Mouse (Mus musculus): ENCODE data around the gene Kiss1r.

Kiss1r gene

GRCm38 (mm10) chr10:79886611-79887010 is 30.2 kb upstream of the Kiss1r start:
- ChIA-PET CTCF (interaction anchor here in 1 of 4 experiments (0.6 kb wide), 1 partner anchor 106 kb away, joined by 3 read pairs; no protein-coding TSS in a partner anchor), POLR2A (interaction anchor here in 2 of 4 experiments (0.7 kb wide), 2 partner anchors 21 to 27 kb away, joined by 4 to 5 read pairs; no protein-coding TSS in a partner anchor)

DNA sequence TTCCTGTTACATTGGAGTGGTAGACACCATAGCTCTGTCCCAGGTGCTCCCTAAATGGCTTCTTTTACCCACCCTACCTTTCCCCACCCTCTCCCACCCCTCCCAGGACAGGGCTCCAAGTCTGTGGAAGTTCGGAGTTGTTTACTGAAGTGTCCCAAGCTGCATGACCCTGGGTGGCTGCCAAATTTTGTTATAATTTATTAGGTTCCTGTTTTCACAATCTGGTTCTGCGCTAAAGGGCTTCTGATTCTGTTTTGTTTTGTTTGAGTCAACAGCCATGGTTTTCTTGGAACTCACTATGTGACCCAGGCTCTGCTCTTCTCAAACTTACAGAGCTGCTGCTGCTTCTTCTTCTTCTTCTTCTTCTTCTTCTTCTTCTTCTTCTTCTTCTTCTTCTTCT is 27.4 kb upstream of the Kiss1r start:
- CTCF ChIA-PET, result interaction anchor here in 2 of 4 experiments (1.0 to 1.6 kb wide), 3 partner anchors 55 to 77 kb away, joined by 3 to 5 read pairs (median 3); no protein-coding TSS in a partner anchor
- POLR2A ChIA-PET, result interaction anchor here in 2 of 4 experiments (0.7 to 1.0 kb wide), 4 partner anchors 15 to 27 kb away, joined by 3 to 4 read pairs (median 3); partner anchors contain the start of genes Plppr3 (in 1 of the 2) and Prtn3 (in 1 of the 2)

GRCm38 (mm10) chr10:79890670-79891069 is 26.1 kb upstream of the Kiss1r start, which contains the start of gene Cfd:
TSS of gene Cfd (plus strand) at chr10:79890853.
- ChIA-PET CTCF (interaction anchor here in 2 of 4 experiments (0.7 to 1.0 kb wide), 2 partner anchors 78 to 184 kb away, joined by 3 read pairs; no protein-coding TSS in a partner anchor), POLR2A (interaction anchor here in 2 of 4 experiments (1.6 to 4.1 kb wide), 3 partner anchors 17 to 28 kb away, joined by 3 to 16 read pairs (median 3); partner anchors contain the start of gene Med16 (in 1 of the 2))

DNA sequence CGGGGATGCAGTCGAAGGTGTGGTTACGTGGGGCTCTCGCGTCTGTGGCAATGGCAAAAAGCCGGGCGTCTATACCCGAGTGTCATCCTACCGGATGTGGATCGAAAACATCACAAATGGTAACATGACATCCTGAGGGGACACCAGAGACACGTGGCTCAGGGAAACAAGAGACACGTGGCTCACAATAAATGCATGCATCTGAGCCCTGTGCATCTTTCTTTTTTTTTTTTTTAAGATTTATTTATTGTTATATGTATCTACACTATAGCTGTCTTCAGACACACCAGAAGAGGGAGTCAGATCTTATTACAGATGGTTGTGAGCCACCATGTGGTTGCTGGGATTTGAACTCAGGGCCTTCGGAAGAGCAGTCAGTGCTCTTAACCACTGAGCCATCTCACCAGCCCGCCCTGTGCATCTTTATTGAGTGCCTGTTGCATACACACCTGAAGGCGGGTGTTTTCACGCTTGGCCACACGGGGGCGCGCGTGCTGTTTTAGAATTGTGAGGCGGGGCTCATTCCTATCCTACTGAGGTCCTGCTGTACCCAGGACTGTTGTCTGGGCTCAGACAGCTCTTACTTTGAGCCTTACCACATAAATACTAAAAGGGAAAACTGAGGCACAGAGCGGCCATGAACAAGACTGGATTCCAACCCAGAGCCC is 24.2 kb upstream of the Kiss1r start:
- ChIA-PET CTCF (interaction anchor here (0.5 to 3.0 kb wide), 28 partner anchors 9 to 511 kb away, joined by 3 to 27 read pairs (median 4); partner anchors contain the start of genes Med16 (in 2 of the 4), Plppr3 (in 1 of the 4), Prtn3 (in 1 of the 4) and Stk11 (in 1 of the 4)), POLR2A (interaction anchor here in 3 of 4 experiments (0.6 to 4.1 kb wide), 16 partner anchors 9 to 189 kb away, joined by 3 to 16 read pairs (median 4); partner anchors contain the start of genes Med16 (in 3 of the 3), Bsg (in 1 of the 3), Misp (in 1 of the 3) and Ptbp1 (in 1 of the 3))

- POLR2A ChIA-PET, result interaction anchor here in 3 of 4 experiments (0.7 to 5.0 kb wide), 14 partner anchors 8 to 192 kb away, joined by 3 to 42 read pairs (median 4); partner anchors contain the start of genes Med16 (in 3 of the 3), Ptbp1 (in 3 of the 3), Bsg (in 1 of the 3) and Kiss1r (in 1 of the 3)
- CTCF ChIA-PET, result interaction anchor here in 3 of 4 experiments (0.6 to 1.7 kb wide), 7 partner anchors 10 to 664 kb away, joined by 3 to 6 read pairs (median 4); partner anchors contain the start of gene Med16 (in 1 of the 3)
Measured at GRCm38 (mm10) chr10:79896306-79896705, 20.5 kb upstream of the Kiss1r start.

GRCm38 (mm10) chr10:79896814-79897213 is 20.0 kb upstream of the Kiss1r start:
- CTCF ChIA-PET, result interaction anchor here (0.6 to 1.7 kb wide), 8 partner anchors 9 to 664 kb away, joined by 3 to 6 read pairs (median 4); partner anchors contain the start of gene Med16 (in 1 of the 4)
- POLR2A ChIA-PET, result interaction anchor here in 3 of 4 experiments (0.6 to 5.0 kb wide), 16 partner anchors 9 to 280 kb away, joined by 3 to 42 read pairs (median 4); partner anchors contain the start of genes Med16 (in 3 of the 3), Ptbp1 (in 3 of the 3), Bsg (in 1 of the 3) and Kiss1r (in 1 of the 3)

GRCm38 (mm10) chr10:79897316-79898245 is 19.2 kb upstream of the Kiss1r start:
- CTCF ChIA-PET, result interaction anchor here (0.5 to 2.0 kb wide), 11 partner anchors 8 to 270 kb away, joined by 3 to 6 read pairs (median 4); partner anchors contain the start of gene Med16 (in 1 of the 4)
- POLR2A ChIA-PET, result interaction anchor here in 3 of 4 experiments (0.5 to 5.0 kb wide), 23 partner anchors 8 to 279 kb away, joined by 3 to 42 read pairs (median 4); partner anchors contain the start of genes Med16 (in 3 of the 3), Ptbp1 (in 2 of the 3), Wdr18 (in 2 of the 3) and Gm26602 (in 1 of the 3)

DNA sequence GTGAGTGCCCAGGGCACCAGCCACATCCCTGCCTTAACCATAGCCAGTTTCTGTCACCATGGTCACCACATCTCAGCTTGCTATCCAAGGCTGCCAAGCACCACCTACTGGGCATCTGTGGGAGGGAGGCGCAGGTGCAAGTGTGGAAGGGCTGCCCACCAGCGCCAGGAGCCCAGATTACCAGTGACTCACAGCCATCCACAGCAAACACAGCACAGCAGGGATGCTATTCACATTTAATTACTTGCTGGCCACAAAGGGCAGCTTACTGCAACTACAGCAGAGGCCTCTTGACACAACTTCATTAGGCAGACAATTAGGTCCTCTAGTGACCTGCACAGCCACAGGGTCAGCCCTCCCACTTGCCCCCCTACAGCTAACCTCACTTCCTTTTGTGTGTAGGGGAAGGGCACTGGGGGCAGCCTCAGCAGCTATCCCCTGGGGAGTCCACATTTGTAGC is 15.8 kb upstream of the Kiss1r start:
- CTCF ChIA-PET, result interaction anchor here in 2 of 4 experiments (0.6 to 1.3 kb wide), 4 partner anchors 47 to 87 kb away, joined by 3 to 4 read pairs (median 3); partner anchors contain the start of genes Ptbp1 (in 1 of the 2) and Wdr18 (in 1 of the 2)
- POLR2A ChIA-PET, result interaction anchor here in 2 of 4 experiments (0.9 to 2.7 kb wide), 6 partner anchors 8 to 121 kb away, joined by 3 to 11 read pairs (median 4); partner anchors contain the start of gene Med16 (in 1 of the 2)

DNA sequence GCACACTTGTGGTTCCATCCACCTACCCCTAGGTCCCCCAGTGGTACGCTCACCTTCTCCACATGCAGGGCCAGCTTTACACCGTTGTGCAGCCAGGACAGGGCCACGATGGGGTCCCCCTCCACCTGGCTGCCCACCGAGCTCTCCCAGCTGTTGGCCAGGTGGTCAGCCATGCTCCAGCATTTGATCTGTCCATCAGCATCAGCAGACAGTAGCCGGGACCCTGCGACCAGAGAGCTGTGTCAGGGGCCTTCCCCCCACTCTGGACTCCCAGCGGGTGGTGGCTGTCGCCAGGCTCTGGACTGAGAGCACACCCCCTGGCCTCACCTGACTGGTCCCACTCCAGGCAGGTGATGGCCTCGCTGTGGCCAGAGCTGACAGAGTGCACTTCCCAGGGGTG is 10.1 kb upstream of the Kiss1r start:
- ChIA-PET CTCF (interaction anchor here in 1 of 4 experiments (0.8 kb wide), 1 partner anchor 23 kb away, joined by 3 read pairs; no protein-coding TSS in a partner anchor), POLR2A (interaction anchor here in 3 of 4 experiments (0.9 to 5.7 kb wide), 11 partner anchors 9 to 260 kb away, joined by 3 to 84 read pairs (median 4); partner anchors contain the start of genes Ptbp1 (in 2 of the 3), Arid3a (in 1 of the 3) and Wdr18 (in 1 of the 3))

- ChIA-PET CTCF (interaction anchor here in 2 of 4 experiments (1.0 to 2.2 kb wide), 6 partner anchors 10 to 168 kb away, joined by 3 to 9 read pairs (median 6); partner anchors contain the start of gene Kiss1r (in 1 of the 2)), POLR2A (interaction anchor here (0.5 to 5.7 kb wide), 41 partner anchors 9 to 1197 kb away, joined by 3 to 84 read pairs (median 7); partner anchors contain the start of genes Ptbp1 (in 3 of the 4), Arid3a (in 2 of the 4), Kiss1r (in 2 of the 4) and Elane (in 1 of the 4))
Measured at GRCm38 (mm10) chr10:79907415-79907814, 9.4 kb upstream of the Kiss1r start.

DNA sequence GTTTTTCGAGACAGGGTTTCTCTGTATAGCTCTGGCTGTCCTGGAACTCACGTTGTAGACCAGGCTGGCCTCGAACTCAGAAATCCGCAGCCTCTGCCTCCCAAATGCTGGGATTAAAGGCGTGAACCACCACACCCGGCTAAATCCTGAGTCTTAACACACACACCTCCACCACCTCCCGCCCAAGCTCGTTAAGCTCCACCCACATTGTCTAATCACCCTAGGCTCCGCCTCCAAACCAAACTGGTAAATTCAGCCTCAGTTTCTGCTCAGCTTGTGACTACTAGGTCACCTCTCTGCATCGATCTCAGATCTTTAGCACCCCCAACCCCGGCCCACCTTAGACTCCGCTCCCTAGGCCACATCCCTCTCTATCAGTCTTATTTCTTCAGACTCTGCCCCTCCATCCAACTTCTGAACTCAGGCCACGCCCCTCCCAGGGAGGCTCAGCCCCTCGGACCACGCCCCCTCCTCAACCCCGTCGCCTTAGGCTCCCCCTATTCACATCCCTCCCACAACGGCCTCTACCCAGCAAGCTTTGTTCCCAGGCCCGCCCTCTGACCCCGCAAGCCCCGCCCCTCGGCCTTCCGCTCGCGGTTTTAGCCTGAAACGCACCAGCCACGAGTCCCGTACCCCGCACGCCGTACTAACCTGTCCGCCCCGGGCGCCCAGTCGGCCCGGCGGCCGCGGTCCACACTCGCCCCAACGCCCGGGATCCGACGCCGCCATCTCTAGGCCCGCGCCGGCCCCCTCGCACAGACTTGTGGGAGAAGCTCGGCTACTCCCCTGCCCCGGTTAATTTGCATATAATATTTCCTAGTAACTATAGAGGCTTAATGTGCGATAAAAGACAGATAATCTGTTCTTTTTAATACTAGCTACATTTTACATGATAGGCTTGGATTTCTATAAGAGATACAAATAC is 8.3 kb upstream of the Kiss1r start, which contains the start of gene Med16:
TSS of gene Med16 (minus strand) at position 757 of the 925 bp plus-strand sequence.
- ChIA-PET POLR2A (interaction anchor here (0.5 to 5.7 kb wide), 158 partner anchors 8 to 1664 kb away, joined by 3 to 84 read pairs (median 4); partner anchors contain the start of genes Kiss1r (in 4 of the 4), Ptbp1 (in 3 of the 4), Arid3a (in 2 of the 4) and Cdc34 (in 2 of the 4)), CTCF (interaction anchor here (0.5 to 2.2 kb wide), 35 partner anchors 9 to 1582 kb away, joined by 3 to 16 read pairs (median 4); partner anchors contain the start of genes Tmem259 (in 2 of the 4), Wdr18 (in 2 of the 4), Kiss1r (in 1 of the 4) and Midn (in 1 of the 4))

- POLR2A ChIA-PET, result interaction anchor here (0.5 to 5.7 kb wide), 116 partner anchors 7 to 711 kb away, joined by 3 to 84 read pairs (median 4); partner anchors contain the start of genes Kiss1r (in 4 of the 4), Ptbp1 (in 3 of the 4), Arid3a (in 2 of the 4) and Cdc34 (in 2 of the 4)
- CTCF ChIA-PET, result interaction anchor here in 3 of 4 experiments (0.5 to 2.2 kb wide), 26 partner anchors 12 to 1583 kb away, joined by 3 to 16 read pairs (median 5); partner anchors contain the start of genes Tmem259 (in 2 of the 3), Wdr18 (in 2 of the 3), Fgf22 (in 1 of the 3) and Midn (in 1 of the 3)
Measured at GRCm38 (mm10) chr10:79909092-79909922, 7.5 kb upstream of the Kiss1r start.

- POLR2A ChIA-PET, result interaction anchor here in 2 of 4 experiments (0.8 to 5.7 kb wide), 11 partner anchors 9 to 316 kb away, joined by 3 to 84 read pairs (median 3); partner anchors contain the start of genes Mum1 (in 1 of the 2), Ptbp1 (in 1 of the 2) and Wdr18 (in 1 of the 2)
Measured at GRCm38 (mm10) chr10:79910556-79910955, 6.2 kb upstream of the Kiss1r start, which contains the start of gene Gm26602. TSS of gene Gm26602 (plus strand) at chr10:79910856.

More at GRCm38 (mm10) chr10:79910556-79910955, 6.2 kb upstream of the Kiss1r start, which contains the start of gene Gm26602:
- CTCF ChIA-PET, result interaction anchor here in 2 of 4 experiments (0.7 to 1.1 kb wide), 3 partner anchors 142 to 172 kb away, joined by 4 read pairs; no protein-coding TSS in a partner anchor
